Mouse (Mus musculus): ENCODE data around the gene Atxn1. TPM values are rescaled to one million over a fixed set of nuclear protein-coding genes. Genes with fewer than 3 reads are reported as not detected.

The Atxn1 gene
- polyA plus RNA-seq, 1 experiment = 12.4 TPM

- DNase-seq (ENCODE audit: low spot score) = peak; percentile 37
Measured at GRCm38 (mm10) chr13:45897571-45897970, 67.2 kb downstream of the Atxn1 start.

- DNase-seq (ENCODE audit: low spot score) = no peak
Measured at GRCm38 (mm10) chr13:45894760-45895159, 70.0 kb downstream of the Atxn1 start.

- no peak for DNase-seq (ENCODE audit: low spot score)
Measured at GRCm38 (mm10) chr13:45894234-45894633, 70.6 kb downstream of the Atxn1 start.

- no peak for DNase-seq (ENCODE audit: low spot score)
Measured at GRCm38 (mm10) chr13:45891073-45891472, 73.7 kb downstream of the Atxn1 start.

GRCm38 (mm10) chr13:45888953-45889749 is 75.7 kb downstream of the Atxn1 start:
- DNase-seq (ENCODE audit: low spot score) = no peak

- no peak for DNase-seq (ENCODE audit: low spot score)
Measured at GRCm38 (mm10) chr13:45884878-45885277, 79.9 kb downstream of the Atxn1 start.

- DNase-seq (ENCODE audit: low spot score) = no peak
Measured at GRCm38 (mm10) chr13:45883791-45884238, 81.0 kb downstream of the Atxn1 start.

GRCm38 (mm10) chr13:45882976-45883440 is 81.8 kb downstream of the Atxn1 start:
- DNase-seq (ENCODE audit: low spot score) = no peak

- no peak for DNase-seq (ENCODE audit: low spot score)
Measured at GRCm38 (mm10) chr13:45880543-45880845, 84.3 kb downstream of the Atxn1 start.

GRCm38 (mm10) chr13:45879746-45880542 is 84.9 kb downstream of the Atxn1 start:
- no peak for DNase-seq (ENCODE audit: low spot score)

GRCm38 (mm10) chr13:45876939-45877338 is 87.9 kb downstream of the Atxn1 start:
- DNase-seq (ENCODE audit: low spot score) = no peak

- DNase-seq (ENCODE audit: low spot score) = no peak
Measured at GRCm38 (mm10) chr13:45876368-45876760, 88.4 kb downstream of the Atxn1 start.

GRCm38 (mm10) chr13:45875686-45876367 is 89.0 kb downstream of the Atxn1 start:
- DNase-seq (ENCODE audit: low spot score) = no peak

- no peak for DNase-seq (ENCODE audit: low spot score)
Measured at GRCm38 (mm10) chr13:45874196-45874595, 90.6 kb downstream of the Atxn1 start.

- DNase-seq (ENCODE audit: low spot score) = no peak
Measured at GRCm38 (mm10) chr13:45872966-45873365, 91.8 kb downstream of the Atxn1 start.

GRCm38 (mm10) chr13:45872041-45872746 is 92.6 kb downstream of the Atxn1 start:
- no peak for DNase-seq (ENCODE audit: low spot score)

GRCm38 (mm10) chr13:45871554-45871953 is 93.3 kb downstream of the Atxn1 start:
- DNase-seq (ENCODE audit: low spot score) = no peak

- no peak for DNase-seq (ENCODE audit: low spot score)
Measured at GRCm38 (mm10) chr13:45868886-45869285, 95.9 kb downstream of the Atxn1 start.

GRCm38 (mm10) chr13:45867273-45867672 is 97.5 kb downstream of the Atxn1 start:
- no peak for DNase-seq (ENCODE audit: low spot score)

- DNase-seq (ENCODE audit: low spot score) = no peak
Measured at GRCm38 (mm10) chr13:45866615-45867245, 98.1 kb downstream of the Atxn1 start.

- no peak for DNase-seq (ENCODE audit: low spot score)
Measured at GRCm38 (mm10) chr13:45865620-45866019, 99.2 kb downstream of the Atxn1 start.
